Mouse (Mus musculus) frontal cortex, adult (tissue): ENCODE data around the gene Faiml.
A peak's percentile ranks its signal among the peaks of the same experiment; 100 is the strongest.

Experiments
- ATAC-seq: cut with Nextera tagmentation; 2 replicates; pipeline ENCODE4 v1.9.2; 2017; ENCODE audit warnings: mild to moderate bottlenecking, moderate library complexity, mixed read lengths; ENCODE audit not compliant: low TSS enrichment

Faiml gene

DNA sequence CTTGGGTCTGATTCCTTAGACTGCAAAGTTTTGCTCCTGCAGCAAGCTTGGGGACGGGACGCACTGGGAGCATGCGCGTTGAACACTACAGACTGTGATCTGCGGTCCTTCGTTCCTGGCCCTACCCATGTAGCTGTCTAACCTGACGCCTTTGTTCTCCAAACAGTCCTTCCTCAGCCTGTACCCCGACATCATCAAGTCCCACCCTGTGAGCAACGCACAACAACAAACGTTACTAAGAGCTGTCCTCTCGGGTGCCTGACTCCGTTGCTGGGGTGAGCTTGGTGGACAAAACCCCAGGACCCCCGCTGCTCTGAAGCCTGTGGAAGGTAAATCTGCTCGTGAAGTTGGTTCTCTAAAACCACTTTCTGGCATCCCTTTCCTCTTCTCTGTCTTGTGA lies at the start of gene Faiml:
Gene Faiml, minus strand, starts transcription at position 101 of the 400 bp plus-strand sequence.
- ATAC-seq: no peak

DNA sequence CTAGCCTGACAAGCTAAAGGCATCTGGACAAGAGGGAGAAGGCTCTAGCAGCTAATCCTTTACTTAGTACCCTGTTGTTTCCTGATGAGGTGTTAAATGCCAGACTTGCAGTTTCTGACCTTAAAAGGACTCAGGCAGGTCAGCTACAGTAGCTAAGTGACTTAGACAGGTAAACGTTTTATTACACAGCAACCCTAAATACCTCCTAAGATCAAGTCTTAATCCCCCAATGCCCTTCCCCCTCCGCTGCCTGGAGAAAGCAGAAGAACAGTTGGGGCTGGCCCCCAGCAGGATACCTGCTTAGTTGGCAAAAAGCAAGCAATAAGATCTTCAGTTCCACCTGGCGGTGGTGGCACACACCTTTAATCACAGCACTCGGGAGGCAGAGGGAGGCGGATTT lies 21.9 kb upstream of the Faiml start:
- ATAC-seq: no peak

DNA sequence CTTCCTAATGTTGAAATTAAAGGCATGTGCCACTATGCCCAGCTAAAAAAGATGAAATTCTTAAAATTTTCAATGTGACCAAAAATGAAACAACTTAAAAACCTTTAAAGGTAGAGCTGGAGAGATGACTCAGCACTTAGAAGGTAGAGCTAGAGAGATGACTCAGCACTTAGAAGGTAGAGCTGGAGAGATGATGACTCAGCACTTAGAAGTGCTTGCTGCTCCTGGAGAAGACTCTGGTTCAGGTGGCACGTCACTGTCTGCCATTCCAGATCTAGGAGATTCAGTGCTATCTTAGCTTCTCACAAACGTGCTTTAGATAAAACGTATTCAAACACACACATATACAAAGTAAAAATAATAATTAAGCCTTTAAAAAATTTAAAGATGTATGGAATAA lies 19.8 kb upstream of the Faiml start:
- no peak for ATAC-seq

DNA sequence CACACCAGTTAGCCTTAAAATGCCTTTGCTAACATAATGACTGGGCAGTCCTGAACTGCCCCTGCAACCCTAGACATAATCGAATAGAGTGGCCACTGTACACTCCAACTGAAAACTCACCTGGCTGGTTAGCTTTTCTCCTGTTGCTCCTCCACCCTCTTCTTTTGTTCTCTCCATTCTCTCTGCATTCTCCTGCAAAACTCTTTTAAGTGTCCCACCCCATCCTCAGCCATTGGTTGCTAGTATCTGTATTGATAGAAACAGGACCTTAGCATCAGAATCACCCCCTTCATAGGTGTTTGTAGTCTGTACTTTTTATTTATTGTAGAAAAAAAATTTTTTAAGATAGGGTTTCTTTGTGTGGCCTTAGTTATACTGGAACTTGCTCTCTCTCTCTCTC lies 19.2 kb upstream of the Faiml start:
- ATAC-seq: no peak

DNA sequence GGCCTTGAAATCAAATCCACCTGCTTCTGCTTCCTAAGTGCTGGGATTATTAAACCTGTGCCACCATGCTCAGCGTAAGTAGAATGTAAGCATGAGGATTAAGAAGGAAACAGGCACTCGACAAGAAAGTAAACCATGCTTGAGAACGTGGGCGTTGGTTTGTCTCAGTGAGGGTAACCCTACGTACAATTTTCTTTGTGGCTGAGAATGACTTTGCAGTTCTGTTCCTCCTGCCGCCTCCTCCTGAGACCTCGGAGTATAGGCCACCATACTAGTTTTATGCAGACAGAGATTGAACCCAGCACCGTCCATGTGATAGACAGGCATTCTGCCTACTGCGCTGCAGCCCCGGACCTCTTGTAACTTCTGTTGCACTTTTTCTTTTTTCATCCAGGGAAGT lies 16.8 kb upstream of the Faiml start:
- no peak for ATAC-seq

DNA sequence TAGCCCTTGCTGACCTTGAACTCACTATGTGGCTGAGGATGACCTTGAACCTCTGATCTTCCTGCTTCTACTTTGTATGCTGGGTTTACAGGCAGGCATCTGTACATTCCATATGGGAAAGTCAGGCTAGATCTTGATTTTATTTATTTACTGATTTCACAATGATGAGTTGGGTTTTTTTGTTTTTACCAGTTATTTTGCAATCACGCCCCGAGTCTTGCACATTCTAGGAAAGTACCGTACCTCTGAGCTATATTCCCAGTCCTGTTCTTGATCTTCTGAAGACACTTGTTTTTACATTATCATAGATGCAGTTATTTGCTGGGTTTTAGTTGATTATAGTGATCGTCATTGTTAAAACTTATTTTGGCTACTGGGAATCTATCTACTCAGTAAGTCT lies 11.9 kb upstream of the Faiml start:
- no peak for ATAC-seq

DNA sequence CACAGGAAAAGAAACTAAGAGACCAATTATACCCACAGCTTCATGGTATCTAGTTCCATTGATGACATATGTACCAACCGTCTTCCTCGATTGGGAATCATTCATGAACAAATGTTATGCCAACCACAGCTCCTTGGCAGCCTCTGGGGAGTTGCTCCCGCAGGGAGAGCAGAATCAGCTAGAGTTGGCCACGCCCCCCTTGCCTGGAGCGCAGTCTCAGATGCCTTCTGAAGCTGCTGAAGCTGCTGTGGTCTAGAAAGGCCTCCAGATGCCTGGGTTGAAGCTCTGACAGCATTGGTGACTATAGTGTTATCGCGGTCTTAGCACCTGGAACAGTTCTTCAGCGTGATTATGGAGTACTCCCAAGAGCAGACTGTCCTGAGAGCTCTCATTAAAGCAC lies 11.3 kb upstream of the Faiml start:
- no peak for ATAC-seq

DNA sequence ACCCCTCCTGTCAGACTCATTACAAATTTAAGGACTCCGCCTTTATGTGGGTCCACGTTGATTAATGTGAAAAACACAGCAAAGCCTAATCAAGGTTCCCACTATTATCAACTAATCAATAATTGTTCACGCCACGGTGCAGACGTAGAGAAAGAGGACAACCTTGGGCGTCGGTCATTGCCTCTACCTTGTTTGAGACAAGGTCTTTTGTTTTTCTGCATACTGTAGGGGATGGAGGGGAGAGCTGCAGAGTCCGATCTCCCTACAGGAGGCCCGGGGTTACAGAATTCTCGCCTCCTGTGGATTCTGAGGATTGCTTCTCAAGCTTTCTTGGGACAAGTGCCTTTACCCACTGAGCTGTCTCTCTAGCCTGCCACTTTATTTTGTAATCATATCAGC lies 6.9 kb upstream of the Faiml start:
- ATAC-seq: no peak

DNA sequence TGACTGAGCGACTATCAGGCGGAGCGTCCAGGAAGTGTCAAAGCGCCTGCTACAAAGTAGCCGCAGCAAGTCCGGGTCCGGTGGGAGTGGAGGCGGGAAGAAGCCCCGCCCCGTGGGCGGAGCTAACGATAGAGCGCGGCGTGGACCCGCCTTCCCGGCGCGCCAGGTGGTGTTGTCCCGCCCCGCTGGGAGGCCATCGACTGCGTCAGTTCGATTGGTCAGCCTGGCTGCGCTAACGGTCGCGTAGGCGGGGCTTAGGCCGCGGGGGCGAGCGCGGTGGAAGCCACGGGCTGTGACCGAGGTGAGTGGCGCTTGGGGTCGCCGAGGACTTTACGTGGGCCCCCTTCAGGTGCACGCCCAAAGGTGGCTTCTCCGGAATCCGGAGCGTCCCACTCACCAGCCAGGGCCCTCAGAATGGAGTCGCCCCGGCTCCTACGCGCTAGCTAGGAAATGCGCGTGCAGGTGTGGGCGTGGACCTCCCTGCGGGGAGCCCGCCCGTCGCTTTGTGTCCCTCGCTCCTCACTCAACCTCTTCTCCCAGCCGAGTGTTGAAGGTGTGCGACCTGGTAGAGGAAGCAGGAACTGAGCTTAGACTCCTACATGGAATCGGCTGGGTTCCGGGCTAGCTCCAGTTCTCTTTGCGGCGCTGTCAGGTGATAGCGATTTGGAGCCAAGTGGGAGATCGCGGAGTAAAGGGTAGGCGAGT lies 6.3 kb upstream of the Faiml start, which contains the start of gene Cep70:
Gene Cep70, plus strand, starts transcription at position 178 of the 705 bp plus-strand sequence.
- ATAC-seq: peak; percentile 95

DNA sequence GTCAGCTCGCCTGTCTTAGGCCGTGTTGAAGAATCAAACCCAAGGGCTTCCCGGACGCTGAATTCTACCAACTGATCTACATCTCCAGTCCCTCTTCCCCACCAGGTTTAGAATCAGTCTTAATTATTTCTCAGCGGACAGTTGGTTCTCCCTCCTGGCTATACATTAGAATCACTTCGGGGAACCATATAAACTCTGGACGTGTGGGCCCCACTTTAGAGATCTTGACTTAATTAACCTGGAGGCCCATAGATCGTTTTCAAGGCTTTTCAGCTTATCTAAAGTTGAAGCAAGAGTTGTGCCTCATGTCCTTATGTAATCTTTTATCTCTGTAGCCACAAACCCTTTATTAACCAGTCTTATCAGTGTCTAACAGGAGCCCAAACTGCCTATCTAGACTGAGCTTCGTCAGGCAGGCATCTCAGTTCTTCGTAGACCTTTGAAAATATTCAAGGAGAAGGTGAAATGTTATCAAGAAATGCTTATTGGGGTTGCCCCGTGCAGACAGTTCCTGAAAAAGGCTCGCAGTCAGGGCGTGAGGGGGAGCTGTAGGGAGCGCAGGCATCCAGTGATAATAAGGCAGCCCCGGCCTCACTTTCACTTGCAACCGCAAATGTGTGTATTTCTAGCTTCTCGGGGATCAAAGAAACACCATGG lies 5.6 kb upstream of the Faiml start:
- ATAC-seq: peak; percentile 68

DNA sequence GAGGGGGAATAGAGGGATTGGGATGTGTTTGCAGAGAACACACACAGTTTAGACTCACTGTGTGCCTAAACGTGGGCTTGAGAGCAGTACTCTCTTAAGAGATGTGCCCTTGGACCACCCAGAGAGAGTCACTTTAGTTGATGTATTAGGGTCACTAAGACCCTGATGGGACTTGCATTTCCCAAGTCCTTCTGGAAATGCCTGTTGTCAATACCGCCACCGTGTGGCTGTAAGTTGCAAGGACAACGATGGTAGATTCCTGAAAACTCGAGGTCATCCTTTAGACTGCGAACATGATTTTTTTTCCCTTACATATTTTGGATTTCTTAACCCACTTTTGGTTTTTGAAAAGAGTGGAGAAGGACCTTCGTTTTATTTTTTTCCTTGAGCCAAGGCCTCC lies 5.0 kb upstream of the Faiml start:
- ATAC-seq: no peak

DNA sequence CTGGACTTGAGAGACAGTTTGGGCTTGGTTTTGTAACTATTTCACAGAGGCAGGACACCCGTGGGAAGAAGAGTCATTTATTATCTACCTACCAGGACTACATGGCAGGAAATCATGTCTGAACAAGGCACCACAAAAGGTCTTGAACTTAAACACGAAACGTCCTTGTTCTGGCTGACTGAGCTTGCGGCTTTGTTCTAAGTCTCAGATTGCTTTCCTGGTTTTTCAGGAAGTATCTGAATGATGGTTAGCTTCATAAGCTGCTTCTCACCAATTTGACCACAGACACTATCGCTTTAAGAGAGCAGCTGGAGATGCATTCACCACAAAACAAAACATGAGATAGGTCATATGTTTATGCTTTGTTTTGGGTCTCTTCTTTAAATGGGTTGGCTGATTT lies 3.5 kb upstream of the Faiml start:
- no peak for ATAC-seq

DNA sequence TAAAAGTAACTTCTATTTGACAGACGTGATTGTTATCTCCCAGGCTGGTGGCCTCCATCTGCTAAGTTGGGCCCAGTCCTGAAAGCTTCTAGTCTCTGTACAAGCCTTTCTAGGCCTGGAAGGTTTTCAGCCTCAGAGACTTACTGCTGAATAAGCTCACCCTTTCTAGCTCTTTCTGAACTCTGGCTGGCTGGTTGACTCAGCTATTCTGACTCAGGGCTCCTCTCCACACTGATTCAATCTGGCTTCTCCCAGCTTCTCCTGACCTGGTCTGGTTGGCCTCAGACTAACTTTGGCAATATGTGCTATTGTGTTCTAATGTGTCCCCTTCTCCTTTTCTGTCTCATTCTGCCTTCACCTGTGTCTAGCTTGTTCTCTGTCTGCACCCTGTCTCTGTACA lies 2.2 kb upstream of the Faiml start:
- no peak for ATAC-seq

DNA sequence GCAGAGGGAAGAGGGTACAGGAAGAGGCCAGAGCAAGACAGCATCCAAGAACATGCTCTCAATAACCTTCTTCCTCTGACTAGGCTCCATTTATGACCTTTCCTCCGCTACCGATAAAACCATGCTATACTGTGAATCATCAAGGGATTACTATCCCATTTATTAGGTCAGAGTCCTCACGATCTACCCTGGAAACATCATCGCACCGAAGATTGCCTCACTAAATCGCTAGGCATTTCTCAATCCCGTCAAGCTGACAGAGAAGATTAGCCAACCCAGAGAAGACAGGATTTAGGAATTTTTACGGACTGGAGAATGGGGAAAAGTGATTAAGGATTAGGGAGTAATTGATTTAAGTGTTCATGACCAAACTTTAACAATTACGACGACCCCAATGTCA lies 1.2 kb upstream of the Faiml start:
- ATAC-seq: no peak

DNA sequence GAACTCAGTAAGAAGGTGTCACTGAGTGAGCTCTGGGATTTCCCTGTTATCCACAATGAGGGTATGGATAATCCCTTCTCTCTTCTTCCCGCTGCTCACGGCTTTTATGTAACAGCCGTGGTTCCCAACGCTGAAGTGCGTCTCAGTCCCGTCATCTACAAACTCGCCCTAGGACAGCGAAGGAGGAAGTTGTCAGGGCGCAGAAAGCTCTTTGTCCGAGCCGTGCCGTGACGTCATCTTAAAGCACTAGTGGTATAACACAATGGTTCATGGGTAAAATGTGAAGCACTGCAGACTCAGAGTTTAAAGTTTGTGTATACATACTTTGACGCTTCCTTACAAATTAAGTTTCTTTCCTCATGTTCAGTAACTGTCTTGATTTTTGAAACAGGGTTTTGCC lies 7.6 kb downstream of the Faiml start:
- no peak for ATAC-seq

DNA sequence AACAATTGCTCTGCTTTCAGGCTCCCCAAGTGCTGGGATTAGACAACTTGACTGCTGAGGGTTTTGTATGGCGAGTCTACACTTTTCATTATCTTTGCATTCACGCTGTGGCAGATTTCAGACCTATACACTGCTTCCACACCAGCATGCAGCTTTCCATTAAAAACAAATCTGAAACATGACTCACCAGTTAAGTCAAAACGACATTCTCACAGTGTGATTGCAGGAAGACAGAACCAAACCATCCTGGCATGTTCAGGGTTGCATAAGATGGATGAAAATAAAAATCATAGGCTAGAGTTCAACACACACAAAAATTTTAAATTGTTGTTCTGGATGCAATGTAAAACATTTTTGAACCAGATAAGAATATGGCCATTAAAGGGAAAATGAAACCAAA lies 12.5 kb downstream of the Faiml start:
- peak; percentile 74 for ATAC-seq

DNA sequence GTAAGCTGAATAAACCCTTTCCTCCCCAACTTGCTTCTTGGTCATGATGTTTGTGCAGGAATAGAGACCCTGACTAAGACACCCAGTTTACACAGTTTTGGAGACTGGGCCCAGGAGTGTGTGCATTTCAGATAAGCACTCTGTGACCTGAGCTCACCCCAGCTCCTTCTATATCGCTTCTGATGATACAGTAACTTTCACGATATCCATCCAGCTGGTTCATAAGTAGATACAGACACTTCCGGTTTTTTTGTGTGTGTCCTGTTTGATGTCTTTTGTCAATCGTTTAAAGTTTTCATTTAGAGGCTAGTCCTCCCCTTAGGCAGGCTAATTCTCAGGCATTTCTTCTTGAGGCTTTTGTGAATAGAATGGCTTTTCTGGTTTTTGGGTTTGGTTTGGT lies 15.4 kb downstream of the Faiml start:
- no peak for ATAC-seq

DNA sequence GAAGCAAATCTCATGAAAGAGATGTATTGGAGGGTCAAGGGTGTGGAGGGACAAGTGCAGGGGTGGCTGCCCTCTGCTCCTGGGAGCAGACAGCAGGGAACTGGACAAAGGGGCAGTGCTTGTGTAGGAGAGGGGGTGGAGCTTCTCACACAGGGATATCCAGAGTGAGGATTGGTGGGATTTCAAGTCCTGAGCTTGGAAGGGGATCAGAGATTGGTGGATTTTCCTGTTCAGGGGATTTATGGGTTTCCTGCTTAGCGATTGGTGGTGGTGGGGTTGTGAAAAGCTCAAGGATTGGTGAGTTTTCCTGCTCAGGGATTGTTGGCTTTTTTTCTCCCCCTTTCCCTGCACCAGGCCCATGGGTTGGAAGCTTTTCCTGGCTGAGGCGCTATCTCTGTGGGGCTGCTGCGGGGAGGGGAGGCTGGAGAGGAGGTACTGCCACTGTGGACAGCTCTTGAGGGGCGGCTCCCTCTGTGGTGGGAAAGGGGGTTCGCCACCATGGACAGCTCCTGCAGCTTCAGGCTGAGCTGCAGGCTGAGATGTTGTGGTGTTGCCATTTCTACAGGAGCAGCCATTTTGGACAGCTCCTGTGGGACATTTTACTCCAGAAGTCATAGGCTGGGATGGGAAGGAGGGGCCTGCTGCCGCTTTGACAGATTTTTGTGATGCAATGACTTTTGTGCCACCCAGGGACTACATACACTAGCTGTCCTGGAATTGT lies 18.9 kb downstream of the Faiml start:
- no peak for ATAC-seq

DNA sequence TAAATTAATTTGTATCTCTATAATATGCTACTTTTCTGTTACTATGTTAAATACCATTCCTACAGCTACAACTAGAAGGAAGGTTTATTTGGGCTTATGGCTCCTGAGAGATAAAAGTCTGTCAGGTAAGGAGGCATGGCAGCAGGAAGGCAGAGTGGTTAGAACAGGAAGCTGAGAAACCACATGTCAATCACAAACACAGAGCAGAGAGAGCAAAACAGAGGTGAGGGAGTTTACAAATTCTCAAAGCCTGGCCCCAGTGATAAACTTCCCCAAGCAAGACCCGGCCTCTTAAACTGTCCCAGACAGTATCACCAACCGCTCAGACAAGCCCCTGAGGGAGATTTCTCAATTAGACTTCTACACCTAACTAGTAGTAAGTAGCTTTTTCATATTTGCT lies 20.9 kb downstream of the Faiml start:
- ATAC-seq: no peak

DNA sequence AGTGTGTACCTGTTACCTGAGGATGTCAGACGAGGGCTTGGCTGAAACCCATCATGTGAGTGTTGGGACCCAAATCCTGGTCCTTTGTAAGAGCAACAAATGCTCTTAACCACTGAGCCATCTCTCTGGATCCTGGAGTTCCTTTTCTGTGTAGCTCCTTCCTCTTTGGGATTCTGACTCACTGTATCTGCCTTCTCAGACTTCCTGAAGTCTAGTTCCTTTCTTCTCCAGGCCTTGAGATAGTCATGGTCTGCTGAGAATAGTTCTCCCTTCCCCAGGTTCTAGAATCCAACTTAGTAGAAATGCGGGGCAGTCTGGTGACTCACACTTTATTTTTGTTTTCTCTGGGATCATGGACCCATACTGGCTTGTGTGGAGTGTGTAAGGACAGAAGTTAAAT lies 24.4 kb downstream of the Faiml start:
- no peak for ATAC-seq

DNA sequence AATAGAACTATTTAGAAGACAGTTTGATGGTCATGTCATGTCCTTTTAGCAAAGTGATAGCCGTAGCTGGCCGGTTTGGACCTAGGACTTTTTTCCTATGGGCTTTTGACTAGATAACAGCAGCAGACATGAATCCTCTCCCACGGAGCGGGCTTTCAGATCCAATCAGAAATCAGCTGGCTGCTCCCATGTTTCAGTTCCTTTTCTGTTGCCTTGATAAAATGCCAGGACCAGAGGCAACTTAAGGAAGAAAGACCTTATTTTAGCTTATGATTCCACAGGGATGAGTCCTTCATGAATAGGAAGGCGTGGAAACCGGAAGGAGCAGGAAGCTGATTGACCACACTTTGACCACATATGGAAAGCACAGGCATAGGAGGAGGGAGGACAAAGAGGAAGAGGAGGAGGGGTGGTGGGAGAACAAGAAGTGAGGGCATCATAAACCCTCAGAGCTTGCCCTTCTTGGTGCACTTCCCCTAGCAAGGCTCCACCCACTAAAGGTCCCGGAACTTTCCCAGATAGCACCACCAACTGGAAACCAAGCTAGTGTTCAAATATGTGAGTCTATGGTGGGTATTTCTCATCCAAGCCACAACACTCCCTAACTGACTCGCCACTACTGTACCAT lies 53.9 kb downstream of the Faiml start:
- ATAC-seq: no peak

DNA sequence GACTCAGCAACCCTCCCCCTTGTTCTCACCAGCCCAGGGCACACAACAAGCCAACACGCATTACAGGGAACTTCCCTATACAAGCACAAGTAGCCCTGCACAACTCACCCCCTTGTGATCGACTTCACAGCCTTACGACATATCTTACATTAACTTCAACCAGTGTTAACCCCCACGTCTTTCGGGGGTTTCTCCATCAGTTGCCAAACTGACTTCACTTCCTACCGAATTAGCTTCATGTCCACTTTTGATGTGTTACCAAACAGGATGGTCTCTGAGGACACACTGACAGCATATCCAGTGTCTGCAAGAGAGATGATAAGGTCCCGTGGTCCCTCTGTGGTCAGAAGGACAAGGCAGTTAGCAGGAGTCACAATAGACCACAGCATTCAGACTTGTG lies 54.9 kb downstream of the Faiml start:
- ATAC-seq: no peak

DNA sequence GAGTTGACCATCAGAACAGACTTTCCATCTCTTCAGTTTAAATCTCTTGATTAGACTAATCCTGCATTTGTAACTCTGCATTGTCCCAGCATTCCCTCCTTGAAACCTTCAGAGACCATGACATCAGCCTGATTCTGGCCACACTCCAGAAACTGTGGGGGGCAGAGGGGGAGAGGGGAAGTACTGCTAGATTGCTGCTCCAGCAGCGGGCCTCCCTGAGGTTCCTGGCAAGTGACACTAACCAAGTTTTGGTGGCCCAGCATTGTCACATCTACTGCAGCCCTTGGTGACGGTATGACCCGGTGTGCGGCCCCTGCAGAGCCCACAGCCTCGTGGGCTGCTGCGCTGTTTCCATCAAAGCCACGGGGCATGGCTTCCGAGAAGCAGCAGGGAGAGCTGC lies 56.8 kb downstream of the Faiml start:
- no peak for ATAC-seq
